Mouse (Mus musculus) myocyte (in vitro differentiated cells): Measurements from ENCODE around the gene Pacsin1.

Source experiments
- CEBPB ChIP-seq: IDR thresholded peaks from 2 replicates; pipeline ENCODE4 v1.6.1; 2011; ENCODE audit warnings: mild to moderate bottlenecking, moderate library complexity; ENCODE audit not compliant: poor library complexity, insufficient read depth, severe bottlenecking
- E2F4 ChIP-seq: IDR thresholded peaks from one replicate; pipeline ENCODE4 v1.6.1; 2011; ENCODE audit warnings: mild to moderate bottlenecking, control low read depth, moderate library complexity; ENCODE audit not compliant: insufficient read depth
- MYOG ChIP-seq, 3 experiments: IDR thresholded peaks; one replicate each; pipeline ENCODE4 v1.6.1; 2011; ENCODE audit warnings: control low read depth in 2 of 3, low read depth in 2 of 3, mild to moderate bottlenecking in 2 of 3; ENCODE audit not compliant: insufficient read length in 2 of 3, control insufficient read depth in 1 of 3, insufficient read depth in 1 of 3
- POLR2A ChIP-seq: IDR thresholded peaks from one replicate; pipeline ENCODE4 v1.6.1; 2011; ENCODE audit warnings: low read depth, mild to moderate bottlenecking, control low read depth, moderate library complexity; ENCODE audit not compliant: insufficient read length
- POLR2AphosphoS2 ChIP-seq: IDR thresholded peaks from one replicate; pipeline ENCODE4 v1.6.1; 2011; ENCODE audit warnings: low read depth, control low read depth; ENCODE audit not compliant: insufficient read length
- TCF12 ChIP-seq: IDR thresholded peaks from one replicate; pipeline ENCODE4 v1.6.1; 2011; ENCODE audit warnings: mild to moderate bottlenecking, control low read depth; ENCODE audit not compliant: poor library complexity, insufficient read depth, severe bottlenecking
- TCF3 ChIP-seq: IDR thresholded peaks from one replicate; pipeline ENCODE4 v1.6.1; 2011; ENCODE audit warnings: low read depth, control low read depth; ENCODE audit not compliant: insufficient read length

- TF ChIP-seq TCF3 (no peak), TCF12 (no peak), MYOG (IDR thresholded peaks at IDR 0.05; ENCODE audit: control insufficient read depth in 1 of 3, insufficient read depth in 1 of 3, insufficient read length in 2 of 3, low read depth in 2 of 3) (peak in 1 of 3 experiments; percentile 51), POLR2A (no peak), CEBPB (no peak), E2F4 (no peak), POLR2AphosphoS2 (no peak)
Measured at GRCm38 (mm10) chr17:27656414-27656813, 1.1 kb downstream of the Pacsin1 start.
